Mouse (Mus musculus) myocyte (in vitro differentiated cells): ENCODE results near the gene Nmrk2. TPM values are rescaled to one million over a fixed set of nuclear protein-coding genes. Genes with fewer than 3 reads are reported as not detected.

ENCODE experiments used
- H3K27me3 ChIP-seq: one replicate; pipeline ENCODE4 v1.6.1; 2011; ENCODE audit not compliant: control insufficient read depth, insufficient read depth, insufficient read length
- H3K36me3 ChIP-seq: one replicate; pipeline ENCODE4 v1.6.1; 2011; ENCODE audit not compliant: control insufficient read depth, insufficient read depth
- H3K4me2 ChIP-seq: one replicate; pipeline ENCODE4 v1.6.1; 2011; ENCODE audit warnings: low read depth, control low read depth
- H3K4me3 ChIP-seq: one replicate; pipeline ENCODE4 v1.5.1; 2011; ENCODE audit warnings: mild to moderate bottlenecking, control low read depth, moderate library complexity
- H3K79me2 ChIP-seq: one replicate; pipeline ENCODE4 v1.6.1; 2011; ENCODE audit not compliant: control insufficient read depth, insufficient read depth
- H3ac ChIP-seq: one replicate; pipeline ENCODE4 v1.6.1; 2011; ENCODE audit not compliant: control insufficient read depth, insufficient read length
- CEBPB ChIP-seq: IDR thresholded peaks from 2 replicates; pipeline ENCODE4 v1.6.1; 2011; ENCODE audit warnings: mild to moderate bottlenecking, moderate library complexity; ENCODE audit not compliant: poor library complexity, insufficient read depth, severe bottlenecking
- E2F4 ChIP-seq: IDR thresholded peaks from one replicate; pipeline ENCODE4 v1.6.1; 2011; ENCODE audit warnings: mild to moderate bottlenecking, control low read depth, moderate library complexity; ENCODE audit not compliant: insufficient read depth
- MAX ChIP-seq: IDR thresholded peaks from one replicate; pipeline ENCODE4 v1.6.1; 2011; ENCODE audit warnings: low read depth, mild to moderate bottlenecking, control low read depth
- MYOD1 ChIP-seq, 3 experiments: IDR thresholded peaks; one replicate each; pipeline ENCODE4 v1.6.1; 2011; ENCODE audit warnings: control low read depth in 2 of 3, low read depth in 2 of 3, mild to moderate bottlenecking in 2 of 3, moderate library complexity in 1 of 3; ENCODE audit not compliant: insufficient read length in 2 of 3, control insufficient read depth in 1 of 3
- MYOG ChIP-seq, 3 experiments: IDR thresholded peaks; one replicate each; pipeline ENCODE4 v1.6.1; 2011; ENCODE audit warnings: control low read depth in 2 of 3, low read depth in 2 of 3, mild to moderate bottlenecking in 2 of 3; ENCODE audit not compliant: insufficient read length in 2 of 3, control insufficient read depth in 1 of 3, insufficient read depth in 1 of 3
- POLR2A ChIP-seq: IDR thresholded peaks from one replicate; pipeline ENCODE4 v1.6.1; 2011; ENCODE audit warnings: low read depth, mild to moderate bottlenecking, control low read depth, moderate library complexity; ENCODE audit not compliant: insufficient read length
- POLR2AphosphoS2 ChIP-seq: IDR thresholded peaks from one replicate; pipeline ENCODE4 v1.6.1; 2011; ENCODE audit warnings: low read depth, control low read depth; ENCODE audit not compliant: insufficient read length
- REST ChIP-seq: IDR thresholded peaks from one replicate; pipeline ENCODE4 v1.6.1; 2011; ENCODE audit warnings: mild to moderate bottlenecking, control low read depth, moderate library complexity; ENCODE audit not compliant: insufficient read depth, insufficient read length
- SRF ChIP-seq: IDR thresholded peaks from one replicate; pipeline ENCODE4 v1.6.1; 2011; ENCODE audit warnings: low read depth; ENCODE audit not compliant: control insufficient read depth, insufficient read length
- TCF12 ChIP-seq: IDR thresholded peaks from one replicate; pipeline ENCODE4 v1.6.1; 2011; ENCODE audit warnings: mild to moderate bottlenecking, control low read depth; ENCODE audit not compliant: poor library complexity, insufficient read depth, severe bottlenecking
- TCF3 ChIP-seq: IDR thresholded peaks from one replicate; pipeline ENCODE4 v1.6.1; 2011; ENCODE audit warnings: low read depth, control low read depth; ENCODE audit not compliant: insufficient read length
- USF1 ChIP-seq: IDR thresholded peaks from one replicate; pipeline ENCODE4 v1.6.1; 2011; ENCODE audit warnings: low read depth, mild to moderate bottlenecking, control low read depth, moderate library complexity
- polyA plus RNA-seq: library from polyadenylated mRNA; unstranded; fragments of >200 nt; fragmentation: generic; extraction: Trizol; gene quantifications from one replicate; pipeline ENCODE4 v1.2.1, GENCODE M21; 2012; ENCODE audit warnings: missing spikeins

Gene Nmrk2
- polyA plus RNA-seq, 1 experiment: 52.3 TPM

GRCm38 (mm10) chr10:81168521-81169244 is 33.2 kb downstream of the Nmrk2 start:
- TF ChIP-seq SRF (no peak), E2F4 (peak; percentile 84), USF1 (peak; percentile 65), MYOD1 (IDR thresholded peaks at IDR 0.05; ENCODE audit: control insufficient read depth in 1 of 3, insufficient read length in 2 of 3, low read depth in 2 of 3) (no peak), TCF3 (no peak), MYOG (IDR thresholded peaks at IDR 0.05; ENCODE audit: control insufficient read depth in 1 of 3, insufficient read depth in 1 of 3, insufficient read length in 2 of 3, low read depth in 2 of 3) (no peak), POLR2AphosphoS2 (no peak), REST (no peak), CEBPB (no peak), TCF12 (no peak)
- peak overlapping the region; percentile 77 for H3K4me3 ChIP-seq

GRCm38 (mm10) chr10:81168087-81168431 is 33.8 kb downstream of the Nmrk2 start:
- TF ChIP-seq USF1 (no peak), SRF (no peak), MYOD1 (IDR thresholded peaks at IDR 0.05; ENCODE audit: control insufficient read depth in 1 of 3, insufficient read length in 2 of 3, low read depth in 2 of 3) (no peak), REST (no peak), POLR2A (no peak), POLR2AphosphoS2 (no peak), MYOG (IDR thresholded peaks at IDR 0.05; ENCODE audit: control insufficient read depth in 1 of 3, insufficient read depth in 1 of 3, insufficient read length in 2 of 3, low read depth in 2 of 3) (no peak), TCF3 (no peak), MAX (no peak), E2F4 (no peak), TCF12 (no peak), CEBPB (no peak)
- no peaks in the 10 kb centered on the region for H3K36me3 ChIP-seq
- H3K4me2 ChIP-seq: peak overlapping the region; percentile 100
- H3K4me3 ChIP-seq: peak overlapping the region; percentile 77
- no peaks in the 10 kb centered on the region for H3K27me3 ChIP-seq
- H3K79me2 ChIP-seq: peaks cover 42% of the 10 kb centered on the region
- peak overlapping the region; percentile 74 for H3ac ChIP-seq

More at GRCm38 (mm10) chr10:81168521-81169244, 33.2 kb downstream of the Nmrk2 start:
- Histone ChIP-seq H3ac (no peak overlapping the region), H3K4me2 (peak overlapping the region; percentile 100), H3K27me3 (no peaks in the 10 kb centered on the region), H3K36me3 (no peaks in the 10 kb centered on the region), H3K79me2 (peaks cover 37% of the 10 kb centered on the region)

DNA sequence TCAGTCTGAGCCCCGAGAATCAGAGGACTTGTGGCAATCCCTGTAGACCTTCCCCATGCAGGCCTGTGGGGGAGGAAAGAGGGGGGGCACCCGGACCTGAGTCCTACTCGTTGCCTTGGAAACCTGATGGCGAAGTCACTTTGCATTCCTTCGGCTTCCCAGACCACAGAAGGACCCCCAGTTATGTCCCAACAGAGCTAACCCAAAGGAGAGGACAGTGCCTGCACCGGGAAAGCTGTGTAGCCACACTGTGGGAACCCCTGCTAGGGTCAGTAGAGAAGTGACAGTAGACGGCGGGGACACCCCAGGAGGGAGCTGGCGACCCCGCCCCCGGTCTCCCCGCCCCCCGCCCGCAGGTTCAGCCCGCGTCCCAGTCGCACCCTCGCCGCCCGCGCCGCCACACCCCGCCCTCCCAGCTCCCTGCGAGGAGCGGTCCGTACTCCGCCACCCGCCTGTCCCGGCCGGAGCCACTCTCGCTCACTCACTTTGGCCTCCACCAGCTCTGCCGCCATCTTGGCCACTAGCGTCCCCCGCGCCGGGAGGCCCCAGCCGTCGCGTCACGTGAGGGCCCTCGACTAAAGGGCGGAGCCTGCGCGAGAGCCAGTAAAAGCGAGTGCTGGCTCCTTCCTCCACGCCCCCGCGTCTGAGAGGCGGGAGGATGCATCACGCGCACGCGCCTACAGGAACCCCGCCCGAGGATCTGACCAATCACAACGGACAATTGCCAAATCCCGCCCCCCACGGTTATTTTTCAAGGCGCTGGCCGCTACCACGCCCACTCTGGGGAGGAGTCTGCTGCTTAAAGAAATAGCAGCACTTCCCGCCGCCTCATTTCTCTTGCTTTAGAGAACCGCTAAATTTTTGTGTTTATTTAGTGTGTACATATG is 34.4 kb downstream of the Nmrk2 start, which contains the start of gene Pias4:
Pias4 (minus strand) TSS at position 724 of the 887 bp plus-strand sequence.
- TF ChIP-seq TCF3 (no peak), CEBPB (no peak), SRF (no peak), POLR2AphosphoS2 (peak; percentile 91), MYOG (IDR thresholded peaks at IDR 0.05; ENCODE audit: control insufficient read depth in 1 of 3, insufficient read depth in 1 of 3, insufficient read length in 2 of 3, low read depth in 2 of 3) (peak in 1 of 3 experiments; percentile 32), MYOD1 (IDR thresholded peaks at IDR 0.05; ENCODE audit: control insufficient read depth in 1 of 3, insufficient read length in 2 of 3, low read depth in 2 of 3) (no peak), REST (no peak), MAX (no peak), USF1 (peak; percentile 99), E2F4 (no peak), POLR2A (peak; percentile 95), TCF12 (no peak)
- H3ac ChIP-seq: peak within 1 kb of the TSS; percentile 74
- H3K27me3 ChIP-seq: no peaks in the 10 kb centered on the region

DNA sequence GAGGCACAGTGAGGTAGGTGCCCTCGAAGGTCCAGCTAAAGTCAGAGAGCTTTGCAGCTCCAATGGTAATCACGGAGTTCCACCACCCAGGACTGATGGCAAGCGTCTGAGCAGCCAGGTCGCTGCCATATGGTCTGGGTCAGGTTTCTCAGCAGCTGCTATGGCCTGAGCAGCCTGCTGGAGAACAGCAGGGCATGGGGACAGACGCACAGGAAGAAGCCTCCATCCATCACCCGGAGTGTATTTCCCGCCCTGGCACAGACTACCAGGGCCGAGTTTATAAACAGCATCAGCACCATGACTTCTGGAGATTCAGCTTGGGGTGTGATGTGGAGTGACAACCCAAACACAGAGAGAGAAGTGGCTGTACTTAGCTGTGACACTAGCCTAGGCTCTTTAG is 36.7 kb downstream of the Nmrk2 start:
- H3K36me3 ChIP-seq: no peaks in the 10 kb centered on the region
- H3K4me3 ChIP-seq: no peak overlapping the region
- no peak overlapping the region for H3K4me2 ChIP-seq
- H3ac ChIP-seq: no peak overlapping the region
- H3K27me3 ChIP-seq: no peaks in the 10 kb centered on the region
- H3K79me2 ChIP-seq: peaks cover 59% of the 10 kb centered on the region
- TF ChIP-seq MYOD1 (IDR thresholded peaks at IDR 0.05; ENCODE audit: control insufficient read depth in 1 of 3, insufficient read length in 2 of 3, low read depth in 2 of 3): peak in 2 of 3 experiments; percentile 64 to 74
- peak; percentile 8 to 87 (median 80) for TF ChIP-seq MYOG (IDR thresholded peaks at IDR 0.05; ENCODE audit: control insufficient read depth in 1 of 3, insufficient read depth in 1 of 3, insufficient read length in 2 of 3, low read depth in 2 of 3)
- TF ChIP-seq SRF: no peak
- TF ChIP-seq E2F4: no peak
- TF ChIP-seq REST: no peak
- TF ChIP-seq POLR2AphosphoS2: no peak
- no peak for TF ChIP-seq TCF3
- no peak for TF ChIP-seq CEBPB
- TF ChIP-seq TCF12: no peak
- TF ChIP-seq POLR2A: no peak
- TF ChIP-seq USF1: no peak
- TF ChIP-seq MAX: no peak

More for the DNA sequence above, 34.4 kb downstream of the Nmrk2 start, which contains the start of gene Pias4:
- Histone ChIP-seq H3K36me3 (no peaks in the 10 kb centered on the region), H3K4me2 (peak within 1 kb of the TSS; percentile 100), H3K4me3 (peak within 1 kb of the TSS; percentile 77), H3K79me2 (peaks cover 48% of the 10 kb centered on the region)
